Mouse (Mus musculus) heart, adult 2 months (tissue): Measurements from ENCODE around the gene Inca1. TPM values are rescaled to one million over a fixed set of nuclear protein-coding genes. Genes with fewer than 3 reads are reported as not detected.
A peak's percentile ranks its signal among the peaks of the same experiment; 100 is the strongest.

Experiments
- DNase-seq, 2 experiments: peaks; one replicate each; pipeline ENCODE4 v3.0.0; 2021
- H3K27ac ChIP-seq: fragments of 200-600 bp; 2 replicates; pipeline ENCODE4 v1.8.1; 2022
- H3K27me3 ChIP-seq: fragments of 200-500 bp; 2 replicates; pipeline ENCODE4 v1.6.1; 2012; ENCODE audit warnings: mild to moderate bottlenecking, low read length, inconsistent platforms, mixed read lengths; ENCODE audit not compliant: control insufficient read depth, insufficient read depth
- H3K36me3 ChIP-seq: fragments of 200-500 bp; 2 replicates; pipeline ENCODE4 v1.6.1; 2012; ENCODE audit warnings: low read length, inconsistent platforms; ENCODE audit not compliant: control insufficient read depth, insufficient read depth
- H3K4me1 ChIP-seq: fragments of 200-500 bp; 2 replicates; pipeline ENCODE4 v1.6.1; 2011; ENCODE audit warnings: low read length; ENCODE audit not compliant: control insufficient read depth, insufficient read depth
- H3K4me3 ChIP-seq: fragments of 200-600 bp; 2 replicates; pipeline ENCODE4 v1.8.1; 2022
- H3K79me2 ChIP-seq: fragments of 200-500 bp; replicated peaks from 2 replicates; pipeline ENCODE4 v1.6.1; 2012; ENCODE audit warnings: mild to moderate bottlenecking, inconsistent platforms, low read length, moderate library complexity, mixed read lengths; ENCODE audit not compliant: control insufficient read depth, insufficient read depth
- H3K9ac ChIP-seq: fragments of 200-500 bp; 2 replicates; pipeline ENCODE4 v1.6.1; 2012; ENCODE audit warnings: low read depth, mild to moderate bottlenecking, control low read depth, inconsistent platforms, low read length, mixed read lengths
- CTCF ChIP-seq: fragments of 200-600 bp; IDR thresholded peaks from 2 replicates; pipeline ENCODE4 v1.8.1; 2022; ENCODE audit warnings: antibody characterized with exemption, mild to moderate bottlenecking, moderate library complexity
- EP300 ChIP-seq: fragments of 200-500 bp; IDR thresholded peaks from 2 replicates; pipeline ENCODE4 v1.6.1; 2011; ENCODE audit warnings: low read depth, low read length, control low read depth; ENCODE audit not compliant: insufficient read depth
- POLR2A ChIP-seq: fragments of 200-500 bp; IDR thresholded peaks from 2 replicates; pipeline ENCODE4 v1.6.1; 2011; ENCODE audit warnings: mild to moderate bottlenecking, low read depth, low read length, control low read depth; ENCODE audit not compliant: insufficient read depth
- WGBS: fragments of 180-500 bp; shearing (Covaris S2); methylation state at CpG from one replicate; pipeline ENCODE4 v1.1.7; 2018; 5-methylcytosine and 5-hydroxymethylcytosine counted together
- intact Hi-C: fragments of 180-260 bp; cut with DNase I; formaldehyde crosslinking; loops from one replicate; pipeline ENCODE4 v1.15.1; 2025
- polyA plus RNA-seq: library from polyadenylated mRNA; depleted of rRNA; stranded (reverse); fragments of >200 nt; gene quantifications from 2 replicates; pipeline ENCODE4 v1.2.3, GENCODE M21; 2012
- total RNA-seq, 2 experiments: library from RNA; stranded (reverse); gene quantifications; 2 replicates each; pipeline ENCODE4 v1.2.3; 2021

Gene Inca1
- total and polyA plus RNA-seq, 3 experiments: 4.6 to 6.9 (median 6.3) TPM

- H3K36me3 ChIP-seq: peaks cover 3% of the 10 kb centered on the region
- H3K27ac ChIP-seq: peak overlapping the region; percentile 98
- H3K4me3 ChIP-seq: peak overlapping the region; percentile 89
- DNase-seq: no peak
- intact Hi-C loops: loop anchor here (2.0 kb wide), 2 partner anchors 14 to 22 kb away; partner anchors contain the start of genes Pfn1, Rnf167 and Slc25a11
- H3K9ac ChIP-seq: peak overlapping the region; percentile 32
- under 1% methylated on average over 15 of the region's 15 CpGs for WGBS
- peaks cover 2% of the 10 kb centered on the region for H3K4me1 ChIP-seq
- TF ChIP-seq POLR2A (0 out of 2 replicates have a peak, but pooled peaks have one; percentile 11), EP300 (no peak)
- H3K79me2 ChIP-seq: no peaks in the 10 kb centered on the region
- H3K27me3 ChIP-seq: no peaks in the 10 kb centered on the region
These were observed 31.6 kb downstream of the Inca1 start for GRCm38 (mm10) chr11:70668335-70668770.

- intact Hi-C loops: loop anchor here (2.0 kb wide), 2 partner anchors 13 to 21 kb away; partner anchors contain the start of genes Pfn1, Rnf167 and Slc25a11
- H3K36me3 ChIP-seq: peaks cover 7% of the 10 kb centered on the region
These were observed 32.4 kb downstream of the Inca1 start for GRCm38 (mm10) chr11:70667271-70668150.

GRCm38 (mm10) chr11:70666687-70667086 lies 33.3 kb downstream of the Inca1 start:
- Histone ChIP-seq H3K27me3 (no peaks in the 10 kb centered on the region), H3K9ac (no peak overlapping the region), H3K4me1 (peaks cover 2% of the 10 kb centered on the region), H3K79me2 (no peaks in the 10 kb centered on the region), H3K4me3 (no peak overlapping the region), H3K27ac (no peak overlapping the region), H3K36me3 (peaks cover 13% of the 10 kb centered on the region)
- 83% methylated on average over 8 of the region's 8 CpGs for WGBS
- intact Hi-C loops: no loop called here
- DNase-seq: no peak
- TF ChIP-seq CTCF (no peak), POLR2A (no peak), EP300 (no peak)

More at GRCm38 (mm10) chr11:70667271-70668150, 32.4 kb downstream of the Inca1 start:
- Histone ChIP-seq H3K4me3 (peak overlapping the region; percentile 89), H3K4me1 (peaks cover 2% of the 10 kb centered on the region), H3K79me2 (no peaks in the 10 kb centered on the region), H3K9ac (no peak overlapping the region), H3K27ac (peak overlapping the region; percentile 98), H3K27me3 (no peaks in the 10 kb centered on the region)
- WGBS: 56% methylated on average over 14 of the region's 14 CpGs
- DNase-seq: no peak
- TF ChIP-seq CTCF: no peak
- TF ChIP-seq EP300: no peak
- no peak for TF ChIP-seq POLR2A

GRCm38 (mm10) chr11:70664741-70665140 lies 35.2 kb downstream of the Inca1 start:
- Histone ChIP-seq H3K9ac (no peak overlapping the region), H3K4me1 (peaks cover 2% of the 10 kb centered on the region), H3K79me2 (no peaks in the 10 kb centered on the region), H3K27ac (no peak overlapping the region), H3K36me3 (peaks cover 16% of the 10 kb centered on the region), H3K4me3 (no peak overlapping the region), H3K27me3 (no peaks in the 10 kb centered on the region)
- 89% methylated on average over 9 of the region's 9 CpGs for WGBS
- intact Hi-C loops: no loop called here
- peak; percentile 19; the same call in 1 of the 2 replicates for TF ChIP-seq CTCF
- TF ChIP-seq EP300: no peak
- TF ChIP-seq POLR2A: no peak
- DNase-seq: no peak

- Histone ChIP-seq H3K27ac (peak overlapping the region; percentile 55; the same call in 1 of the 2 replicates), H3K36me3 (peaks cover 16% of the 10 kb centered on the region)
- 0 out of 2 replicates have a peak, but pooled peaks have one; percentile 25 for TF ChIP-seq EP300
- TF ChIP-seq POLR2A: peak; percentile 39; the same call in 1 of the 2 replicates
- TF ChIP-seq CTCF: no peak
These were observed 36.0 kb downstream of the Inca1 start for GRCm38 (mm10) chr11:70663957-70664356.

More at GRCm38 (mm10) chr11:70663957-70664356, 36.0 kb downstream of the Inca1 start:
- Histone ChIP-seq H3K27me3 (no peaks in the 10 kb centered on the region), H3K4me3 (no peak overlapping the region), H3K9ac (no peak overlapping the region), H3K79me2 (no peaks in the 10 kb centered on the region), H3K4me1 (peaks cover 2% of the 10 kb centered on the region)
- intact Hi-C loops: no loop called here
- 65% methylated on average over 6 of the region's 6 CpGs for WGBS
- peak in 1 of 2 experiments; percentile 73 for DNase-seq
